Mouse (Mus musculus): ENCODE measurements at regions not wholly inside any gene's neighbourhood (a gene's known extent, or its start where the extent isn't known, plus 50 kb on each side); places are given as distances from the start of the nearest gene placed in this dataset.
A peak's percentile ranks its signal among the peaks of the same experiment; 100 is the strongest.

DNA sequence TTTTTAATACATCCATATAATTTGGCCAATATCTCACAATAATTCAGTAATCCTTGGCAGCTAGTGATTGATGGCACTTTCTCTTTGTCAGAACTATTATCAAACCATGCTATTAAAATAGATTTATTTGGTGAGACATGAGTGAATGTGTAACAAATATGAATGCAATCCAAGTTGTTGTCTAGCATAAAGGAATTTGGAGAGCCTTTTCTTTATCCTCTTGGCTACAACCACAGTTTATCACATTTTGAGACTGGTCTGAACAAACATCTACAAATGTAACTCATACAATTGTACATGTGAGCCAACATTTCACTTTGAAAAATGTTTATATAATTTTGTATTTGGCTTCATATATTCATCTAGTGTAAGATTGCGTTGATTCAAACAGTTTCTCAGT lies 676.5 kb downstream of the Pcdh7 start:
- intact Hi-C loops (cut with DNase I), result no loop called here
- DNase-seq, result no peak

DNA sequence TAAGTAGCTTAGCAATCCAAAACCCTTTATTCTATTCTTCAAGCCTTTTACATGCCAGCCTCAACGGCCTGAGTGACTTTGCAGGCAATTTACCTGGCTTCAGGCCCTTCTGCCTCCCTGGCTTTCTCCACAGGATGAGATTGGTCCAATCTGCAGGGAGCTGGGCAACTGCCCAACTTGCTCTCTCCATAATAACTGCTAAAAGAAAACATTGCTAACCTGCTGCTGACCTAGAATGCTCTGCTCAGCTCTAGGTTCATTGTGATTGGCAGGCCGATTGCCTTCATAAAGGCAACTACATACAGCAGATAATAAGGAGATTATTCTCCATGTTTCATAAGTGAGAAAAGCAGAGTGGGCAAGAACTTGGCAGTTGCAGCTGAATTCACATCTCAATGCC lies 710.5 kb downstream of the Pcdh7 start:
- intact Hi-C loops (cut with DNase I), result no loop called here
- DNase-seq, result peak; percentile 76

GRCm38 (mm10) chr5:58436432-58436831 lies 718.7 kb downstream of the Pcdh7 start:
- DNase-seq, result no peak

More at GRCm38 (mm10) chr5:58436432-58436831, 718.7 kb downstream of the Pcdh7 start:
- intact Hi-C loops (cut with DNase I), result no loop called here

Measured in left cerebral cortex, postnatal 4 days (tissue).